Mouse (Mus musculus) C2C12 (cell line): ENCODE measurements at regions not wholly inside any gene's neighbourhood (a gene's known extent, or its start where the extent isn't known, plus 50 kb on each side); places are given as distances from the start of the nearest gene placed in this dataset.

Experiments used
- CTCF ChIP-seq: IDR thresholded peaks from one replicate; pipeline ENCODE4 v1.5.1; 2011; ENCODE audit not compliant: control insufficient read depth, insufficient read depth, insufficient read length
- FOSL1 ChIP-seq: IDR thresholded peaks from one replicate; pipeline ENCODE4 v1.8.0; 2011; ENCODE audit warnings: mild to moderate bottlenecking, low read length; ENCODE audit not compliant: poor library complexity, insufficient read depth, severe bottlenecking
- MAX ChIP-seq: IDR thresholded peaks from one replicate; pipeline ENCODE4 v1.6.1; 2011; ENCODE audit warnings: mild to moderate bottlenecking, control low read depth
- MYOG ChIP-seq: IDR thresholded peaks from one replicate; pipeline ENCODE4 v1.6.1; 2011; ENCODE audit not compliant: control insufficient read depth, insufficient read length; ENCODE audit errors: extremely low read depth

GRCm38 (mm10) chr13:115727986-115728385 lies 581.5 kb downstream of the Isl1 start:
- TF ChIP-seq CTCF (no peak), MYOG (no peak), FOSL1 (no peak), MAX (no peak)
